Mouse (Mus musculus): Measurements from ENCODE around the gene Ap2a2. TPM values are rescaled to one million over a fixed set of nuclear protein-coding genes. Genes with fewer than 3 reads are reported as not detected.

Ap2a2 gene
- polyA plus RNA-seq, 1 experiment from 2014 or later, result 104 TPM

DNA sequence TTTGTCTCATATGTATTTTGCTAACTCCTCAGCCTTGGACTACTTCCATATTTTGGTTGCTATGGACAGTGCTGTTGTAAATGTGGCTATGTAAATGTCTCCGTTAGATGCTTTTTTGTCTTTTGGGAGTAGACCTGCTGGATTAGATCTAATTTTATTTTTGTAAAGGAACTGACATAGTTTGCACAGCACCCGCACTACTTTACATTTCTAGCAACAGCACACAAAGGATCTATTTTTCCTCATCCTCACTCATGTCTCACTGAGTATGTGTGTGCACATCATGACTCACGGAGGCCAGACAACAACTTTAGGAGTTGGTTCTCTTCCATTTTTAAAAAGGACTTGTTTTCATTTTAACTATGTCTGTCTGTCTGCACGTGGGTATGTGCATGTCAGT lies 45.7 kb downstream of the Ap2a2 start:
- H3K9ac ChIP-seq, result no peak overlapping the region
- WGBS, result 83% methylated on average over 4 of the region's 4 CpGs
- ATAC-seq (ENCODE audit: low FRiP score) (no peak), DNase-seq (ENCODE audit: low spot score) (no peak)
- H3K27ac ChIP-seq, result no peak overlapping the region
- no peaks in the 10 kb centered on the region for H3K27me3 ChIP-seq (ENCODE audit: control insufficient read depth, insufficient read depth, low read length)
- no peaks in the 10 kb centered on the region for H3K4me1 ChIP-seq (replicated peaks; ENCODE audit: control insufficient read depth, insufficient read depth, low read length)
- no peak overlapping the region for H3K4me2 ChIP-seq (replicated peaks)
- H3K36me3 ChIP-seq (replicated peaks; ENCODE audit: control insufficient read depth, insufficient read depth), result peaks cover 94% of the 10 kb centered on the region
- no peaks in the 10 kb centered on the region for H3K9me3 ChIP-seq (ENCODE audit: control insufficient read depth, low read length)
- no peak overlapping the region for H3K4me3 ChIP-seq (replicated peaks; ENCODE audit: low read length)

DNA sequence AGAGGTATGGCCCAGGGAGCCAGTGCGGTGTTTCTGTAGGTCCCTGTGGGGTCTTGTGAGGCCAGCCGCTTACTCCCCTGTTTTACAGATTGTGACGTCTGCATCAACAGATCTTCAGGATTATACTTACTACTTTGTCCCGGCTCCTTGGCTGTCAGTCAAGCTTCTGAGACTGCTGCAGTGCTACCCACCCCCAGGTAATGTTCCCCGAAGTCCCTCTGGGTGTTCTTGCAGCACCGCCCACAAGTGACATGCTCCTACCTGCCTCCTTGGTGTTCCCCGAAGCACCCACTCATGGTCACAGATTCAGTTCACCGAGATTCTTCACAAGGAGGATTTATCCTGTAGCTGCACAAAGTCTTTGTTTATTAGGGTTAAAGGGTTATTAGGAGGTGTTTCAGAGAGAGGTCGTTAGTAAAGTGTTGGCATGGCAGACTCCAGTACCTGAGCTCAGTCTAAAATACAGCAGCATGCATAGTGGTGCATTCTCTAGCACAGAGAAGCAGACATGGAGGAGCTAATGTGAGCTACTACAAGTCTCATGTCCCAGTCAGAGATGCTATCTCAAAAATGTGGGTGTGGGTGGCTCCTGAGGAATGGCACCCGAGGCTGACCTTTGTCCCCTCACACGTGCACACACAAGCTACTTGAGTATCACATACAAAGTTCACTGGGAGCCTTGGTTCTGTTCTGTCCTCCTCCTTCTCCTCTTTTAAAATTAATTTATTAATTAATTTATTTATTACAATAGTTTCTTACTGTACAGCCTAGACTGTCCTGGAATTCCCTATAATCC lies 47.9 kb downstream of the Ap2a2 start:
- Histone ChIP-seq H3K4me3 (replicated peaks; ENCODE audit: low read length) (no peak overlapping the region), H3K9ac (no peak overlapping the region), H3K36me3 (replicated peaks; ENCODE audit: control insufficient read depth, insufficient read depth) (peaks cover 94% of the 10 kb centered on the region), H3K27me3 (ENCODE audit: control insufficient read depth, insufficient read depth, low read length) (no peaks in the 10 kb centered on the region), H3K27ac (no peak overlapping the region), H3K4me2 (replicated peaks) (no peak overlapping the region), H3K9me3 (ENCODE audit: control insufficient read depth, low read length) (no peaks in the 10 kb centered on the region), H3K4me1 (replicated peaks; ENCODE audit: control insufficient read depth, insufficient read depth, low read length) (no peaks in the 10 kb centered on the region)
- 93% methylated on average over 11 of the region's 11 CpGs for WGBS
- DNase-seq (ENCODE audit: low spot score) (no peak), ATAC-seq (ENCODE audit: low FRiP score) (no peak)

DNA sequence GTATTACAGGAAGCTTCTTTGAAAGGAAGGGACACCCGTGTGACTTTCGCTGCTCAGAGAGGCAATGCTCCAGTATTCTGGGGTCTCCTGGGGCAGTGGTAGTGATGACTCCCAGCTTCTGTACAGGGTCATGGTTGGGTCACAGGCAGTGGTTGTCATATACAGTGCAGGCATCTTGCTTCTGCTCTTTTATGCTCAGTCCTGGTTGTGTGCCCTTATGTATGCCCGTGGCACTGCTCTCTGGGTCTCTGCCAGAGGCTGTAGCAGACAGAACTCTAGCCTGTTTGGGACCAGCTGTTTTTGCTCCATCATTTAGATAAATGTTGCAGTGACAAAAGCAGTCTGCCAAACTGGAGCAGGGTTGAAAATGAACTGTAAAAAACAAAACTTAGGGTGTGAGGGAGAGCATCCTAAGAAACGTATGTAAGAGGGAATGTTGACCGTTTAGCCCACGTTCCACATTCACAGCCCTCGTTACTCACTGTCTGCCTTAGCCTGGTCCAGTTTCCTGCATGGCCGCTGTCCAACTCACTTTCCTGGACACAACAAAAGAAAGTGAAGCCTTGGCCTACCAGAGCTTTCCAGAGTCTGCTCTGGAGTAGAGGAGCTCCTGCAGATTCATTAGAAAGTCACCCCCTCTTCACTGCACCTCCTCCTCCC lies 49.9 kb downstream of the Ap2a2 start:
- 75% methylated on average over 8 of the region's 8 CpGs for WGBS
- Histone ChIP-seq H3K27ac (peak overlapping the region; percentile 32; the same call in 1 of the 2 replicates), H3K4me1 (replicated peaks; ENCODE audit: control insufficient read depth, insufficient read depth, low read length) (no peaks in the 10 kb centered on the region), H3K27me3 (ENCODE audit: control insufficient read depth, insufficient read depth, low read length) (no peaks in the 10 kb centered on the region), H3K9ac (no peak overlapping the region), H3K4me2 (replicated peaks) (no peak overlapping the region), H3K9me3 (ENCODE audit: control insufficient read depth, low read length) (no peaks in the 10 kb centered on the region), H3K36me3 (replicated peaks; ENCODE audit: control insufficient read depth, insufficient read depth) (peaks cover 90% of the 10 kb centered on the region), H3K4me3 (replicated peaks; ENCODE audit: low read length) (no peak overlapping the region)
- DNase-seq (ENCODE audit: low spot score) (no peak), ATAC-seq (ENCODE audit: low FRiP score) (no peak)

DNA sequence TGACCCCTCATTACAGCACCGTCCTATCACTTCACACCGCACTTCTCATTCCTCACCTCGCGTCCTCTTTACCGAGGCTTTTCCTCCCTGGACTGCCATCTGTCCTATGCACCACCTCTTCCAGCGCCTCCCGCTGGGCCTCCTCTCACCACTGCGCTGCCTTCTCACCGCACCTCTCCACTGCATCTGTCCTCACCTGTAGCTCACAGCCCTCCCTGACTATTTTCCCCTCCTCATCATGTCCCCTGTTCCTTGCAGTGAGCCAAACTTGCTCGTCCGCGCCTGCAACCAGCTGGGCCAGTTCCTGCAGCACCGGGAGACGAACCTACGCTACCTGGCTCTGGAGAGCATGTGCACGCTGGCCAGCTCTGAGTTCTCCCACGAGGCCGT lies 50.4 kb downstream of the Ap2a2 start:
- Histone ChIP-seq H3K4me3 (replicated peaks; ENCODE audit: low read length) (no peak overlapping the region), H3K9me3 (ENCODE audit: control insufficient read depth, low read length) (no peaks in the 10 kb centered on the region), H3K27ac (no peak overlapping the region), H3K4me2 (replicated peaks) (no peak overlapping the region), H3K9ac (no peak overlapping the region), H3K4me1 (replicated peaks; ENCODE audit: control insufficient read depth, insufficient read depth, low read length) (no peaks in the 10 kb centered on the region), H3K36me3 (replicated peaks; ENCODE audit: control insufficient read depth, insufficient read depth) (peaks cover 90% of the 10 kb centered on the region), H3K27me3 (ENCODE audit: control insufficient read depth, insufficient read depth, low read length) (no peaks in the 10 kb centered on the region)
- 93% methylated on average over 18 of the region's 18 CpGs for WGBS
- DNase-seq (ENCODE audit: low spot score), result no peak
- ATAC-seq (ENCODE audit: low FRiP score), result no peak

DNA sequence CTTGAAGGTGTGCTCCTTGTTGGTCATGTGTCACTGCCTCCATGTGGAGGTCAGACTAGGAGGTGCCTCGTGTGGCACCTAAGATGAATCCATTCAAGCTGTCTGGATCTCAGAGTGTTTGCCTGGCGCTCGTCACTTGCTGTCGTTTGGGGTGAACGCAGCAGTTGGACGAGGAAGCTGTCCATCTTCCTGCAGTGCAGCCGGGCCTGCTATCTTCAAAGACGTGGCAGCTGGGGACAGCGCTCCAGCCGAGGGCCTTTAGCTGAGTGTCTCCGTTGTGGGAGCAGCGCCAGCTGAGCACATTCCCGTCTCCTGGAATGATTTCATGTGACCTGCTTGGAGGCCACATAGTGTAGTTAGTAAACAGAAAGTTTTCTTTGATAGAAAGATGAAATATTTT lies 50.8 kb downstream of the Ap2a2 start:
- no peaks in the 10 kb centered on the region for H3K9me3 ChIP-seq (ENCODE audit: control insufficient read depth, low read length)
- no peaks in the 10 kb centered on the region for H3K4me1 ChIP-seq (replicated peaks; ENCODE audit: control insufficient read depth, insufficient read depth, low read length)
- no peak overlapping the region for H3K4me3 ChIP-seq (replicated peaks; ENCODE audit: low read length)
- ATAC-seq (ENCODE audit: low FRiP score) (no peak), DNase-seq (ENCODE audit: low spot score) (no peak)
- H3K27me3 ChIP-seq (ENCODE audit: control insufficient read depth, insufficient read depth, low read length), result no peaks in the 10 kb centered on the region
- H3K27ac ChIP-seq, result no peak overlapping the region
- WGBS, result 80% methylated on average over 13 of the region's 13 CpGs
- peaks cover 92% of the 10 kb centered on the region for H3K36me3 ChIP-seq (replicated peaks; ENCODE audit: control insufficient read depth, insufficient read depth)
- no peak overlapping the region for H3K9ac ChIP-seq
- H3K4me2 ChIP-seq (replicated peaks), result no peak overlapping the region

DNA sequence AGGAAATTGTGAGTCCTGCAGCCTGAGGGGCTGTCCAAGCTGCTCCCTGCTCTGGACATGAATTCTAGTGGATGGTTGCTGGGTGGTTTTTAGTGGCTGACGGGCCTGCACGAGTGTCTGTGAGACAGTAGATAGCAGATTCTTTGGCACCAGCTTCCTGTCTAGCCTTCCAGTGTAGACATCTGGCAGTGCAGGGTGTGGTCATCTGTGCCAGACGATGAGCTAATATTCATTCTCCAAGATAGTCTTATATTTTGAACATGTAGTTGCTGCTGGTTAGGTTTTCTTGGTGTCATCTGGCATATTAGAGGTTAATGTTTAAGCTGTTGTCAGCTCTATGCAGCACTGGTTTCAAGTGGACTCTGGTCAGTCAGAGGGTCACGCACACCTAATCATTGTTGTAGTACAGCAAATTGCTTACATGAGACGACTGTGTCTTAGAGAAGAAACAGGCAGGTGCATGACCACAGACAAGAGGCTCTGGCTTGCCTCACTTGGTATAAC lies 52.4 kb downstream of the Ap2a2 start:
- DNase-seq (ENCODE audit: low spot score) (no peak), ATAC-seq (ENCODE audit: low FRiP score) (no peak)
- H3K27me3 ChIP-seq (ENCODE audit: control insufficient read depth, insufficient read depth, low read length), result no peaks in the 10 kb centered on the region
- no peak overlapping the region for H3K4me2 ChIP-seq (replicated peaks)
- no peak overlapping the region for H3K9ac ChIP-seq
- 96% methylated on average over 5 of the region's 5 CpGs for WGBS
- H3K4me3 ChIP-seq (replicated peaks; ENCODE audit: low read length), result no peak overlapping the region
- no peak overlapping the region for H3K27ac ChIP-seq
- no peaks in the 10 kb centered on the region for H3K4me1 ChIP-seq (replicated peaks; ENCODE audit: control insufficient read depth, insufficient read depth, low read length)
- H3K36me3 ChIP-seq (replicated peaks; ENCODE audit: control insufficient read depth, insufficient read depth), result peaks cover 92% of the 10 kb centered on the region
- H3K9me3 ChIP-seq (ENCODE audit: control insufficient read depth, low read length), result no peaks in the 10 kb centered on the region

DNA sequence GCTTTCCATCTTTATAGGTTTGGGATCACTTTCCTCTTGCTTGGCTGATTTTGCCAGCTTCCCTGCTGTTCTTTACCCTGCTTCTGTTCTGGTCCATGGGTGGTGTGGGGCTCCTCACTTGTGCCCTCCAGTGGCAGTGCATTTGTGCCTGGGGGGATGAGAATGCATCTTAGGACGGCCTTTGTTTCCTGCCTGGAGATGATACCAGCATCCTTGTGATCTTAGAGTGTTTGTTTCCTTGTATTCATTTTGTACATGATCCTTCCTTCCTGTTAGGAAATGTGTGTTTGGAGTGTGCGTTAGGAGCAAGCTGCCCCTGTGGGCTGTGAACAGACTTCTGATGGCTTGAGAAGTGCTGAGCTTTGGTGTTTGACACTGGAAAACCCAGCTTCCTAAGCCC lies 62.2 kb downstream of the Ap2a2 start:
- Histone ChIP-seq H3K27ac (no peak overlapping the region), H3K9me3 (ENCODE audit: control insufficient read depth, low read length) (no peaks in the 10 kb centered on the region), H3K4me1 (replicated peaks; ENCODE audit: control insufficient read depth, insufficient read depth, low read length) (no peaks in the 10 kb centered on the region), H3K9ac (no peak overlapping the region), H3K4me2 (replicated peaks) (no peak overlapping the region), H3K36me3 (replicated peaks; ENCODE audit: control insufficient read depth, insufficient read depth) (peaks cover 96% of the 10 kb centered on the region), H3K27me3 (ENCODE audit: control insufficient read depth, insufficient read depth, low read length) (no peaks in the 10 kb centered on the region), H3K4me3 (replicated peaks; ENCODE audit: low read length) (no peak overlapping the region)
- ATAC-seq (ENCODE audit: low FRiP score) (no peak), DNase-seq (ENCODE audit: low spot score) (no peak)
- 83% methylated on average over 2 of the region's 2 CpGs for WGBS

DNA sequence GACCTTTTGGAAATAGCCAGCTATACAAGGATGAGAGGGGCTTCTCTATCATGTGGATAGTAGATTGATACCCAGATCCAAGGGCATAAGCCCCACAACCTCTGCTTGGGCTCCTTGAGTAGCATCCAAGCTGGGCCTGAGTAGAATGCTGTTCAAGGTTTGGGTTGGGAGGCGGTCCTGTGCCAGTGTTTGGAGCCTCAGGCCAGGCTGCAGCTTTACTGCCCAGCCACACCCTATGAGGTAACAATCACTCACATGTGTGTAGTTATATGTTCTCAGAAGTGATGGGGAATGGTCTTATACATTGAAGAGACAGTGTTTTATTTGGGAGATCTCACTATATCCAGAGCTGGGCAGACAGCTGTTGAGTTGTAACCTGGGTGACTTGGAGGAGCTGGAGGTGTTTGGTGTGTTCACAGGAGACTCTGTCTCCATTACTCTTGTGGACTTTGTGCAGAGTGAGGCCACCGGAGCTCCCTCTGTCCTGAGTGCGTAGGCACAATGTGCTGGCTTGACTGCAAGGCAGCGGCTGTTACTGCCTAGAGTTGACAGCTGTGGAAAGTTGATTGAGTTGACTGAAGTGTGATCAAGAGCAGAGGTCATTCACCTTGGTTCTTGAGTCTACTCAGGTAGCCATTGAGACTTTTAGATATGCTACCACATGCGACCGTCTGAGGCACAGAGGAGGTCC lies 63.3 kb downstream of the Ap2a2 start:
- no peaks in the 10 kb centered on the region for H3K9me3 ChIP-seq (ENCODE audit: control insufficient read depth, low read length)
- no peak for ATAC-seq (ENCODE audit: low FRiP score)

DNA sequence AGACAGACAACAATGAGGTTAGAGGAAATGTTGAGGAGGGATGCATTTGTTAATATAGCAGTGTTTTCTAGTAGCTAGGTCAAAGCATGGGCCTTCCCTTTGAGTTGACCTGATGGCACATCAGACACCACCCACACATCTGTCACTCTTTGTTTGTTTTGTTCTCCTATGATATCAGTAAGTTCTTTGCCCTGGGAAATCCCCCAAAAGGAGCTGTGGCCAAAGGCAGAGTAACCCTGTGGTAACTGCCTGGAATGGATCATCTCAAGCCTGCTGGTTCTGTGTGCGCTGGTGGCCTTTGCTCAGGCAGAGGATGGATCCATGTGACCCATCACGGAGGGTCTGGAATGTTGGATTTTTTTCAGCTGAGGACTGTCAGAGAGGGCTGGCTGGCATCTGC lies 66.0 kb downstream of the Ap2a2 start:
- Histone ChIP-seq H3K27me3 (ENCODE audit: control insufficient read depth, insufficient read depth, low read length) (no peaks in the 10 kb centered on the region), H3K4me1 (replicated peaks; ENCODE audit: control insufficient read depth, insufficient read depth, low read length) (no peaks in the 10 kb centered on the region), H3K27ac (no peak overlapping the region), H3K9ac (no peak overlapping the region), H3K9me3 (ENCODE audit: control insufficient read depth, low read length) (no peaks in the 10 kb centered on the region), H3K4me2 (replicated peaks) (no peak overlapping the region), H3K36me3 (replicated peaks; ENCODE audit: control insufficient read depth, insufficient read depth) (peaks cover 97% of the 10 kb centered on the region), H3K4me3 (replicated peaks; ENCODE audit: low read length) (no peak overlapping the region)
- WGBS, result 89% methylated on average over 2 of the region's 2 CpGs
- ATAC-seq (ENCODE audit: low FRiP score) (no peak), DNase-seq (ENCODE audit: low spot score) (no peak)

More for the DNA sequence above, 63.3 kb downstream of the Ap2a2 start:
- H3K4me2 ChIP-seq (replicated peaks), result no peak overlapping the region
- H3K4me3 ChIP-seq (replicated peaks; ENCODE audit: low read length), result no peak overlapping the region
- no peaks in the 10 kb centered on the region for H3K27me3 ChIP-seq (ENCODE audit: control insufficient read depth, insufficient read depth, low read length)
- peaks cover 97% of the 10 kb centered on the region for H3K36me3 ChIP-seq (replicated peaks; ENCODE audit: control insufficient read depth, insufficient read depth)
- H3K27ac ChIP-seq, result no peak overlapping the region
- no peak overlapping the region for H3K9ac ChIP-seq
- no peak for DNase-seq (ENCODE audit: low spot score)
- 96% methylated on average over 6 of the region's 6 CpGs for WGBS
- no peaks in the 10 kb centered on the region for H3K4me1 ChIP-seq (replicated peaks; ENCODE audit: control insufficient read depth, insufficient read depth, low read length)

Data from hindbrain, embryonic 14.5 days (tissue).